Mouse (Mus musculus): ENCODE data around the gene Pias3. TPM values are rescaled to one million over a fixed set of nuclear protein-coding genes. Genes with fewer than 3 reads are reported as not detected.
A peak's percentile ranks its signal among the peaks of the same experiment; 100 is the strongest.
"Not testable (repeated sequence)": the region's sequence is repeated elsewhere in the genome, so short reads cannot be mapped to it uniquely, and the experiment has no call there.

Gene Pias3
- polyA plus RNA-seq, 1 experiment from 2014 or later: 58.3 TPM

- H3K27ac ChIP-seq: no peak overlapping the region
- H3K27me3 ChIP-seq (ENCODE audit: low read depth, poor library complexity, severe bottlenecking): peaks cover 40% of the 10 kb centered on the region
- no peaks in the 10 kb centered on the region for H3K36me3 ChIP-seq
- H3K9me3 ChIP-seq (replicated peaks): no peaks in the 10 kb centered on the region
- no peak overlapping the region for H3K4me3 ChIP-seq
- H3K4me1 ChIP-seq: peaks cover 29% of the 10 kb centered on the region
- DNase-seq (ENCODE audit: low spot score): peak; percentile 65
- WGBS: 36% methylated on average over 8 of the region's 8 CpGs
Measured at GRCm38 (mm10) chr3:96674442-96674841, 21.7 kb upstream of the Pias3 start.

- no peak for DNase-seq (ENCODE audit: low spot score)
- Histone ChIP-seq H3K27ac (no peak overlapping the region), H3K4me1 (peaks cover 23% of the 10 kb centered on the region), H3K36me3 (no peaks in the 10 kb centered on the region), H3K4me3 (no peak overlapping the region), H3K9me3 (replicated peaks) (no peaks in the 10 kb centered on the region), H3K27me3 (ENCODE audit: low read depth, poor library complexity, severe bottlenecking) (peaks cover 47% of the 10 kb centered on the region)
- WGBS: 83% methylated on average over 3 of the region's 3 CpGs
Measured at GRCm38 (mm10) chr3:96675171-96675570, 21.0 kb upstream of the Pias3 start.

- H3K4me3 ChIP-seq: no peak overlapping the region
- H3K27ac ChIP-seq: no peak overlapping the region
- DNase-seq (ENCODE audit: low spot score): no peak
- peaks cover 23% of the 10 kb centered on the region for H3K4me1 ChIP-seq
- H3K27me3 ChIP-seq (ENCODE audit: low read depth, poor library complexity, severe bottlenecking): peaks cover 47% of the 10 kb centered on the region
- no peaks in the 10 kb centered on the region for H3K36me3 ChIP-seq
- WGBS: 62% methylated on average over 3 of the region's 3 CpGs
- no peaks in the 10 kb centered on the region for H3K9me3 ChIP-seq (replicated peaks)
Measured at GRCm38 (mm10) chr3:96675690-96676089, 20.5 kb upstream of the Pias3 start.

GRCm38 (mm10) chr3:96678456-96678855 lies 17.7 kb upstream of the Pias3 start:
- WGBS: 76% methylated on average over 7 of the region's 7 CpGs
- no peak overlapping the region for H3K4me3 ChIP-seq
- peaks cover 23% of the 10 kb centered on the region for H3K4me1 ChIP-seq
- H3K9me3 ChIP-seq (replicated peaks): no peaks in the 10 kb centered on the region
- DNase-seq (ENCODE audit: low spot score): no peak
- peaks cover 59% of the 10 kb centered on the region for H3K27me3 ChIP-seq (ENCODE audit: low read depth, poor library complexity, severe bottlenecking)
- no peaks in the 10 kb centered on the region for H3K36me3 ChIP-seq
- H3K27ac ChIP-seq: no peak overlapping the region

GRCm38 (mm10) chr3:96679159-96679674 lies 17.0 kb upstream of the Pias3 start:
- Histone ChIP-seq H3K27me3 (ENCODE audit: low read depth, poor library complexity, severe bottlenecking) (peaks cover 67% of the 10 kb centered on the region), H3K9me3 (replicated peaks) (no peaks in the 10 kb centered on the region), H3K4me3 (no peak overlapping the region), H3K36me3 (no peaks in the 10 kb centered on the region), H3K4me1 (peaks cover 19% of the 10 kb centered on the region), H3K27ac (no peak overlapping the region)
- 28% methylated on average over 5 of the region's 5 CpGs for WGBS
- DNase-seq (ENCODE audit: low spot score): no peak

GRCm38 (mm10) chr3:96680269-96680956 lies 15.8 kb upstream of the Pias3 start:
- Histone ChIP-seq H3K9me3 (replicated peaks) (no peaks in the 10 kb centered on the region), H3K27ac (no peak overlapping the region), H3K4me3 (no peak overlapping the region), H3K27me3 (ENCODE audit: low read depth, poor library complexity, severe bottlenecking) (peaks cover 78% of the 10 kb centered on the region), H3K36me3 (no peaks in the 10 kb centered on the region), H3K4me1 (peaks cover 19% of the 10 kb centered on the region)
- DNase-seq (ENCODE audit: low spot score): no peak
- WGBS: 17% methylated on average over 12 of the region's 12 CpGs

GRCm38 (mm10) chr3:96683496-96683895 lies 12.7 kb upstream of the Pias3 start:
- no peak overlapping the region for H3K4me3 ChIP-seq
- no peak overlapping the region for H3K27ac ChIP-seq
- WGBS: 83% methylated on average over 3 of the region's 3 CpGs
- peaks cover 13% of the 10 kb centered on the region for H3K4me1 ChIP-seq
- peaks cover 81% of the 10 kb centered on the region for H3K27me3 ChIP-seq (ENCODE audit: low read depth, poor library complexity, severe bottlenecking)
- DNase-seq (ENCODE audit: low spot score): no peak
- H3K36me3 ChIP-seq: no peaks in the 10 kb centered on the region
- no peaks in the 10 kb centered on the region for H3K9me3 ChIP-seq (replicated peaks)

- peak overlapping the region; percentile 42 for H3K4me3 ChIP-seq
- peaks cover 81% of the 10 kb centered on the region for H3K27me3 ChIP-seq (ENCODE audit: low read depth, poor library complexity, severe bottlenecking)
- H3K27ac ChIP-seq: peak overlapping the region; percentile 14; the same call in 1 of the 2 replicates
- H3K9me3 ChIP-seq (replicated peaks): no peaks in the 10 kb centered on the region
- no peak for DNase-seq (ENCODE audit: low spot score)
- WGBS: 50% methylated on average over 17 of the region's 17 CpGs
- no peaks in the 10 kb centered on the region for H3K36me3 ChIP-seq
- peaks cover 16% of the 10 kb centered on the region for H3K4me1 ChIP-seq
Measured at GRCm38 (mm10) chr3:96684151-96684821, 11.9 kb upstream of the Pias3 start.

GRCm38 (mm10) chr3:96684822-96685156 lies 11.4 kb upstream of the Pias3 start:
- DNase-seq (ENCODE audit: low spot score): peak; percentile 59
- 19% methylated on average over 28 of the region's 28 CpGs for WGBS
- Histone ChIP-seq H3K4me1 (peaks cover 16% of the 10 kb centered on the region), H3K27me3 (ENCODE audit: low read depth, poor library complexity, severe bottlenecking) (peaks cover 81% of the 10 kb centered on the region), H3K9me3 (replicated peaks) (no peaks in the 10 kb centered on the region), H3K36me3 (no peaks in the 10 kb centered on the region), H3K27ac (peak overlapping the region; percentile 14), H3K4me3 (peak overlapping the region; percentile 42)

- Histone ChIP-seq H3K27me3 (ENCODE audit: low read depth, poor library complexity, severe bottlenecking) (peaks cover 72% of the 10 kb centered on the region), H3K4me1 (peaks cover 10% of the 10 kb centered on the region)
- not testable (repeated sequence) for DNase-seq (ENCODE audit: low spot score); H3K36me3 ChIP-seq; H3K4me3 ChIP-seq; H3K27ac ChIP-seq; H3K9me3 ChIP-seq (replicated peaks)
- 93% methylated on average over 5 of the region's 5 CpGs for WGBS
Measured at GRCm38 (mm10) chr3:96686057-96686456, 10.1 kb upstream of the Pias3 start.

- 80% methylated on average over 11 of the region's 11 CpGs for WGBS
- H3K4me1 ChIP-seq: peaks cover 16% of the 10 kb centered on the region
- H3K27me3 ChIP-seq (ENCODE audit: low read depth, poor library complexity, severe bottlenecking): peaks cover 44% of the 10 kb centered on the region
- H3K36me3 ChIP-seq: no peaks in the 10 kb centered on the region
- no peak overlapping the region for H3K27ac ChIP-seq
- H3K4me3 ChIP-seq: no peak overlapping the region
- H3K9me3 ChIP-seq (replicated peaks): no peaks in the 10 kb centered on the region
- no peak for DNase-seq (ENCODE audit: low spot score)
Measured at GRCm38 (mm10) chr3:96688854-96689253, 7.3 kb upstream of the Pias3 start.

- Histone ChIP-seq H3K9me3 (replicated peaks) (no peaks in the 10 kb centered on the region), H3K4me1 (peaks cover 9% of the 10 kb centered on the region), H3K27me3 (ENCODE audit: low read depth, poor library complexity, severe bottlenecking) (peaks cover 30% of the 10 kb centered on the region), H3K27ac (no peak overlapping the region), H3K4me3 (no peak overlapping the region), H3K36me3 (no peaks in the 10 kb centered on the region)
- no peak for DNase-seq (ENCODE audit: low spot score)
- WGBS: 65% methylated on average over 3 of the region's 3 CpGs
Measured at GRCm38 (mm10) chr3:96690298-96690697, 5.9 kb upstream of the Pias3 start.

- H3K9me3 ChIP-seq (replicated peaks): no peaks in the 10 kb centered on the region
- H3K27me3 ChIP-seq (ENCODE audit: low read depth, poor library complexity, severe bottlenecking): peaks cover 17% of the 10 kb centered on the region
- H3K4me1 ChIP-seq: peaks cover 20% of the 10 kb centered on the region
- H3K36me3 ChIP-seq: no peaks in the 10 kb centered on the region
- 16% methylated on average over 3 of the region's 3 CpGs for WGBS
- peak overlapping the region; percentile 58; the same call in 1 of the 2 replicates for H3K27ac ChIP-seq
- no peak overlapping the region for H3K4me3 ChIP-seq
- DNase-seq (ENCODE audit: low spot score): no peak
Measured at GRCm38 (mm10) chr3:96692506-96692905, 3.7 kb upstream of the Pias3 start.
